Mouse (Mus musculus) spleen, adult 2 months (tissue): ENCODE measurements around the gene Phkb. TPM values are rescaled to one million over a fixed set of nuclear protein-coding genes. Genes with fewer than 3 reads are reported as not detected.

ENCODE experiments used
- DNase-seq, 2 experiments: peaks; one replicate each; pipeline versions ENCODE4 v3.0.0 to v3.0.0-alpha.2; 2012 to 2021; ENCODE audit warnings: low spot score in 2 of 2, low read depth in 1 of 2
- H3K27ac ChIP-seq: fragments of 200-500 bp; 2 replicates; pipeline ENCODE4 v1.5.1; 2012; ENCODE audit warnings: low read length, inconsistent platforms; ENCODE audit not compliant: insufficient read depth
- H3K27me3 ChIP-seq: fragments of 200-500 bp; 2 replicates; pipeline ENCODE4 v1.6.1; 2012; ENCODE audit warnings: mild to moderate bottlenecking, moderate library complexity, low read length, inconsistent platforms; ENCODE audit not compliant: control insufficient read depth, insufficient read depth
- H3K36me3 ChIP-seq: fragments of 200-500 bp; 2 replicates; pipeline ENCODE4 v1.6.1; 2012; ENCODE audit warnings: mild to moderate bottlenecking, low read length, inconsistent platforms; ENCODE audit not compliant: control insufficient read depth, insufficient read depth
- H3K4me1 ChIP-seq: fragments of 200-500 bp; 2 replicates; pipeline ENCODE4 v1.6.1; 2011; ENCODE audit warnings: inconsistent platforms; ENCODE audit not compliant: control insufficient read depth, insufficient read depth, insufficient read length
- H3K4me3 ChIP-seq: fragments of 200-500 bp; 2 replicates; pipeline ENCODE4 v1.5.1; 2011; ENCODE audit warnings: mild to moderate bottlenecking, inconsistent platforms; ENCODE audit not compliant: insufficient read depth, insufficient read length; ENCODE audit errors: extremely low read depth
- CTCF ChIP-seq: fragments of 200-500 bp; IDR thresholded peaks from 2 replicates; pipeline ENCODE4 v1.5.1; 2011; ENCODE audit warnings: mild to moderate bottlenecking, inconsistent platforms; ENCODE audit not compliant: insufficient read depth, insufficient read length, insufficient replicate concordance; ENCODE audit errors: extremely low read depth
- POLR2A ChIP-seq: fragments of 200-500 bp; IDR thresholded peaks from 2 replicates; pipeline ENCODE4 v1.6.1; 2011; ENCODE audit warnings: low read depth, low read length, inconsistent platforms
- WGBS: fragments of 180-500 bp; shearing (Covaris S2); methylation state at CpG from one replicate; pipeline ENCODE4 v1.1.7; 2018; 5-methylcytosine and 5-hydroxymethylcytosine counted together
- polyA plus RNA-seq: library from polyadenylated mRNA; depleted of rRNA; stranded (reverse); fragments of >200 nt; gene quantifications from 2 replicates; pipeline ENCODE4 v1.2.3, GENCODE M21; 2012; rRNA removed

The Phkb gene
- polyA plus RNA-seq, 1 experiment: 3.1 TPM

GRCm38 (mm10) chr8:86063411-86063810, 222.7 kb downstream of the Phkb start:
- no peak for DNase-seq
- H3K27me3 ChIP-seq: no peaks in the 10 kb centered on the region
- WGBS: 89% methylated on average over 2 of the region's 2 CpGs
- no peaks in the 10 kb centered on the region for H3K4me1 ChIP-seq
- no peak for TF ChIP-seq CTCF
- no peak for TF ChIP-seq POLR2A
- H3K4me3 ChIP-seq: no peak overlapping the region
- H3K27ac ChIP-seq: no peak overlapping the region
- peaks cover 1% of the 10 kb centered on the region; the same call in 1 of the 2 replicates for H3K36me3 ChIP-seq

- H3K4me1 ChIP-seq: no peaks in the 10 kb centered on the region
- no peaks in the 10 kb centered on the region for H3K27me3 ChIP-seq
- no peak for DNase-seq
- TF ChIP-seq CTCF (no peak), POLR2A (no peak)
- no peak overlapping the region for H3K27ac ChIP-seq
- no peaks in the 10 kb centered on the region for H3K36me3 ChIP-seq
- H3K4me3 ChIP-seq: no peak overlapping the region
- WGBS: 77% methylated on average over 1 of the region's 1 CpGs
Observed at GRCm38 (mm10) chr8:86079433-86079832, 238.7 kb downstream of the Phkb start.

GRCm38 (mm10) chr8:86083346-86083745, 242.6 kb downstream of the Phkb start:
- TF ChIP-seq CTCF (no peak), POLR2A (no peak)
- Histone ChIP-seq H3K4me3 (no peak overlapping the region), H3K27ac (no peak overlapping the region), H3K36me3 (no peaks in the 10 kb centered on the region), H3K27me3 (no peaks in the 10 kb centered on the region), H3K4me1 (no peaks in the 10 kb centered on the region)
- 84% methylated on average over 4 of the region's 4 CpGs for WGBS
- DNase-seq: no peak

GRCm38 (mm10) chr8:86086791-86087190, 246.0 kb downstream of the Phkb start:
- no peak for DNase-seq
- Histone ChIP-seq H3K4me3 (no peak overlapping the region), H3K27ac (no peak overlapping the region), H3K36me3 (no peaks in the 10 kb centered on the region), H3K27me3 (no peaks in the 10 kb centered on the region), H3K4me1 (no peaks in the 10 kb centered on the region)
- 89% methylated on average over 2 of the region's 2 CpGs for WGBS
- TF ChIP-seq CTCF (no peak), POLR2A (no peak)

DNA sequence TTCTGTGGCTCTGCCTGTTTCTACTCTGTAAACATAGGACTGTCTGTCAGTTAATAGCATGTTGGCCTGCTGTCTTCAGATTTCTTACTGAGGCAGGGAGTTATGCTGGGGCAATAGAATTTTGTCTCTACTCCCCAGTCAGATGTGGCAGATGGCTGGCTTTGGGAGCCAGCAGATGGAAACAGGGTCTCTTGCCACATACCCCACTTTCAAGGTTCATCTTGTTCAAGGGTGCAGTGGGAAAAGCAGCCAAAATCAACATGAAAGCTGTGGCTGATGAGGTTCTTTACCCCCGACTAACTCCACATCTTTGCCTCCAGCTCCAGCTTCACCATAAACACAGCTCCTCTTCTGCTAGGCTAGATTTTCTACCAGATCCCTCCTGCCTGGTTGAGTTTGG, 246.7 kb downstream of the Phkb start:
- Histone ChIP-seq H3K27ac (no peak overlapping the region), H3K4me3 (no peak overlapping the region), H3K36me3 (no peaks in the 10 kb centered on the region), H3K27me3 (no peaks in the 10 kb centered on the region), H3K4me1 (no peaks in the 10 kb centered on the region)
- no peak for TF ChIP-seq CTCF
- TF ChIP-seq POLR2A: no peak
- 92% methylated on average over 1 of the region's 1 CpGs for WGBS
- no peak for DNase-seq

- TF ChIP-seq CTCF (no peak), POLR2A (no peak)
Observed at GRCm38 (mm10) chr8:86090666-86091065, 249.9 kb downstream of the Phkb start.

More at GRCm38 (mm10) chr8:86090666-86091065, 249.9 kb downstream of the Phkb start:
- Histone ChIP-seq H3K27ac (no peak overlapping the region), H3K4me3 (no peak overlapping the region), H3K36me3 (no peaks in the 10 kb centered on the region), H3K27me3 (no peaks in the 10 kb centered on the region), H3K4me1 (no peaks in the 10 kb centered on the region)
- WGBS: 95% methylated on average over 10 of the region's 10 CpGs
- no peak for DNase-seq

Other genes with a start within 250 kb of the Phkb start
- gene Neto2, start 140.0 kb upstream of the Phkb start, polyA plus RNA-seq: 0.23 and 0.29 TPM in 2 replicates
- gene Itfg1, start within 50 bp of the Phkb start, polyA plus RNA-seq: 6.4 and 7.4 TPM in 2 replicates